Mouse (Mus musculus) heart, embryonic 10.5 days (tissue): Measurements from ENCODE around the gene Bbs2. TPM values are rescaled to one million over a fixed set of nuclear protein-coding genes. Genes with fewer than 3 reads are reported as not detected.

Experiments used
- DNase-seq: peaks from one replicate; pipeline ENCODE4 v3.0.0-alpha.2; 2017; ENCODE audit warnings: low spot score
- H3K27ac ChIP-seq: fragments of 300-500 bp; sonication (generic); 2 replicates; pipeline ENCODE4 v1.5.1; 2016; ENCODE audit warnings: mild to moderate bottlenecking
- H3K27me3 ChIP-seq: fragments of 300-500 bp; sonication (generic); 2 replicates; pipeline ENCODE4 v1.6.1; 2016; ENCODE audit warnings: mild to moderate bottlenecking; ENCODE audit not compliant: poor library complexity, insufficient read depth, severe bottlenecking
- H3K36me3 ChIP-seq: fragments of 300-500 bp; sonication (generic); 2 replicates; pipeline ENCODE4 v1.6.1; 2016; ENCODE audit warnings: mild to moderate bottlenecking, moderate library complexity
- H3K4me1 ChIP-seq: fragments of 300-500 bp; sonication (generic); 2 replicates; pipeline ENCODE4 v1.6.1; 2016; ENCODE audit warnings: mild to moderate bottlenecking
- H3K4me3 ChIP-seq: fragments of 300-500 bp; sonication (generic); 2 replicates; pipeline ENCODE4 v1.5.1; 2016; ENCODE audit warnings: mild to moderate bottlenecking, moderate library complexity
- H3K9me3 ChIP-seq: fragments of 300-500 bp; sonication (generic); 2 replicates; pipeline ENCODE4 v1.6.1; 2016; ENCODE audit warnings: mild to moderate bottlenecking, moderate library complexity
- WGBS: fragments of 180-500 bp; shearing (Covaris S2); methylation state at CpG from one replicate; pipeline ENCODE4 v1.1.7; 2016; 5-methylcytosine and 5-hydroxymethylcytosine counted together
- polyA plus RNA-seq: library from polyadenylated mRNA; unstranded; fragments of >200 nt; fragmentation: Nextera tagmentation; extraction: Ambion mirVana; gene quantifications from 2 replicates; pipeline ENCODE4 v1.2.1, GENCODE M21; 2016

The Bbs2 gene
- polyA plus RNA-seq, 1 experiment from 2014 or later = 7.8 TPM

- no peaks in the 10 kb centered on the region for H3K9me3 ChIP-seq
- 0 out of 2 replicates have a peak, but pooled peaks cover 5% of the 10 kb centered on the region for H3K27me3 ChIP-seq
- no peak for DNase-seq
- H3K4me3 ChIP-seq = no peak overlapping the region
- no peak overlapping the region for H3K27ac ChIP-seq
- H3K36me3 ChIP-seq = no peaks in the 10 kb centered on the region
- H3K4me1 ChIP-seq = peaks cover 5% of the 10 kb centered on the region
- WGBS = 79% methylated on average over 9 of the region's 9 CpGs
Observed at GRCm38 (mm10) chr8:94121625-94122024, 22.9 kb upstream of the Bbs2 start.

GRCm38 (mm10) chr8:94118776-94119430, 20.2 kb upstream of the Bbs2 start:
- no peak for DNase-seq
- Histone ChIP-seq H3K4me3 (no peak overlapping the region), H3K36me3 (no peaks in the 10 kb centered on the region), H3K9me3 (no peaks in the 10 kb centered on the region), H3K4me1 (peaks cover 5% of the 10 kb centered on the region), H3K27me3 (0 out of 2 replicates have a peak, but pooled peaks cover under 1% of the 10 kb centered on the region), H3K27ac (no peak overlapping the region)
- 13% methylated on average over 6 of the region's 6 CpGs for WGBS

DNA sequence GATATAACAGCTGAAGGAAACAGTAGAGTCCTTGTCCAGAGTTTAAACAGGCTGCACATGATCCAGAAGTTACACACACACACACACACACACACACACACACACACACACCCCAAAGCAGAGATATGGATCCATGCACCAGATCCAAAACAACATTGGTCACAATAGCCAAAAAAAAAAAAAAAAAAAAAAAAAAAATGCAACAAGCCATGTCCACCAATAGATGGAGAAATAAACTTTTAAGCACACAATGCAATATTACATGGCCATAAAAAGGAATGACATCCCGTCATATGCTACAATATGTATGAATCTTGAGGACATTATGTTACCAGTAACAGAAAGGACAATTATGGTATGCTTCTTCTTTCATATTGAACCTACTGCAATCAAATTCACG, 15.2 kb upstream of the Bbs2 start:
- Histone ChIP-seq H3K9me3 (no peaks in the 10 kb centered on the region), H3K4me3 (no peak overlapping the region), H3K27me3 (no peaks in the 10 kb centered on the region), H3K4me1 (peaks cover 19% of the 10 kb centered on the region), H3K27ac (no peak overlapping the region), H3K36me3 (no peaks in the 10 kb centered on the region)
- 75% methylated on average over 2 of the region's 2 CpGs for WGBS
- no peak for DNase-seq

- 24% methylated on average over 1 of the region's 1 CpGs for WGBS
- Histone ChIP-seq H3K27me3 (no peaks in the 10 kb centered on the region), H3K4me3 (no peak overlapping the region), H3K36me3 (no peaks in the 10 kb centered on the region), H3K4me1 (peaks cover 16% of the 10 kb centered on the region), H3K27ac (no peak overlapping the region), H3K9me3 (no peaks in the 10 kb centered on the region)
- DNase-seq = no peak
Observed at GRCm38 (mm10) chr8:94113435-94113834, 14.7 kb upstream of the Bbs2 start.

DNA sequence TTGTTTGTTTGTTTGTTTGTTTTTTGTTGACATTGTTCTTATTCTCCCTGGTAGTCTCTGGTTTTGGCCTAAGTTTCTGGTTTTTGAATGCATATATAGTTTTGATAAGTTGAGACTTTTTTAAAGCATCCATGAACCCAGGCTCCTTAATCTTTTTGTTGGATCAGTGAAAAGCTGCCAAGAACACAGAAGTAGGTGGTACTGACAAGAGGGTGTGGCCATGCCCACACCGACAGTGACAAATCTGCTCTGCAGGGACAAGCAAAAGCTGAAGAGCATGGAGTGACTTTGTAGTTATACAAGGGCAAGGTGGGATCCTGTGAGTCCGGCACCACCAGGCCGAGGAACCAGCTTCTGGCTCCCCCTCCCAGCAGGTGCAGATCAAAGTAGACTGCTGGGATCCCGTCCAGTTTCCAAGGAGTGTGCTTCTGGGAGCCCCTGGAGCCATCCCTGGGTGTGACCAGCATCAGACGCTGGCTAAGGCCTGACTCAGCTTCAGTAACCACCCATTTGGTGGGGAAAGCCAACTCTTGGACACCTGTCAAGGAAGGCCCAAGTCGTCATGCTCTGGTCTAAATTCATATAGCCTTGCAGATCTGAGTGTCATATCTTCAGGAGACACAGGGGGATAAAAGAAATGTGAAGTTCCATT, 11.9 kb upstream of the Bbs2 start:
- WGBS = 66% methylated on average over 6 of the region's 6 CpGs
- H3K4me3 ChIP-seq = no peak overlapping the region
- no peaks in the 10 kb centered on the region for H3K36me3 ChIP-seq
- no peaks in the 10 kb centered on the region for H3K9me3 ChIP-seq
- H3K27ac ChIP-seq = no peak overlapping the region
- peaks cover 16% of the 10 kb centered on the region for H3K4me1 ChIP-seq
- no peak for DNase-seq
- H3K27me3 ChIP-seq = no peaks in the 10 kb centered on the region

DNA sequence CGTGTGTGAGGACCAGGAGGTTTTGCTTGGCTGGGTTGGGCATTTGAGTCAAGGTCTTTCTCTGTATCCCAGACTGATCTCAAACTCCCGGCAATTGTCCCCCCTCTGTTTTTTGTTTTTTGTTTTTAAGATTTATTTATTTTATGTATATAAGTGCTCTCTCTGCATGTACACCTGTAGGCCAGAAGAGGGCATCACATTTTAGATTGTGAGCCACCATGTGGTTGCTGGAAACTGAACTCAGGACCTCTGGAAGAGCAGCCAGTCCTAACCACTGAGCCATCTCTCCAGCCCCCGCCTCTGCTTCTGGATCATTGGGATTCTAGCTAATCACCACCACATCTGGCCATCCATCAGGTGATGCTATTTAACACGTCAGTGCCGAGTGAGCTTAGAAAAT, 11.1 kb upstream of the Bbs2 start:
- Histone ChIP-seq H3K4me1 (peaks cover 16% of the 10 kb centered on the region), H3K9me3 (no peaks in the 10 kb centered on the region), H3K4me3 (no peak overlapping the region), H3K27me3 (no peaks in the 10 kb centered on the region), H3K27ac (no peak overlapping the region), H3K36me3 (no peaks in the 10 kb centered on the region)
- DNase-seq = no peak
- WGBS = 85% methylated on average over 5 of the region's 5 CpGs

GRCm38 (mm10) chr8:94109396-94109795, 10.7 kb upstream of the Bbs2 start:
- no peak for DNase-seq
- Histone ChIP-seq H3K27me3 (no peaks in the 10 kb centered on the region), H3K36me3 (no peaks in the 10 kb centered on the region), H3K4me1 (peaks cover 16% of the 10 kb centered on the region), H3K9me3 (no peaks in the 10 kb centered on the region), H3K4me3 (no peak overlapping the region), H3K27ac (no peak overlapping the region)
- WGBS = 70% methylated on average over 6 of the region's 6 CpGs

- WGBS = 61% methylated on average over 3 of the region's 3 CpGs
- Histone ChIP-seq H3K4me3 (no peak overlapping the region), H3K27me3 (no peaks in the 10 kb centered on the region), H3K9me3 (no peaks in the 10 kb centered on the region), H3K4me1 (peaks cover 7% of the 10 kb centered on the region; the same call in 1 of the 2 replicates), H3K36me3 (no peaks in the 10 kb centered on the region), H3K27ac (no peak overlapping the region)
- DNase-seq = no peak
Observed at GRCm38 (mm10) chr8:94107871-94108270, 9.1 kb upstream of the Bbs2 start.

DNA sequence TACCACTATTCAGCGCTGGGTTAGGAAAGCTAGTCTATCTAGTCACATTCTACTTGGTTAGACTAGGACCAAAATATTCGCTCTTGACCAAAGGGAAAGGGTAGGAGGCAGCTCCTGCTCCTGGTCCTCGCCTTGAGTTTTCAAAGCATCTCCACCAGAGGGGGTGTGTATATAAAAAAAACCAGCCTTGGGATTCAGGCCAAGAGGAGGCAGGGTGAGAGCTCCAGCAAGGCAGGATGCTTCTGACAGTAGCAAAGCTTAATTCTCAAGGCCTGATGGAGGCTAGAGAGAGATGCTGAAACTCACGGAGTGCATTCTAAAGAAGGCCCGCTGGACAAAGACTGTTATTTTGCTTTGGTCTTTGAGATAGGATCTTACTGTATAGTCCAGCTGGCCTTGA, 5.4 kb upstream of the Bbs2 start:
- H3K9me3 ChIP-seq = no peaks in the 10 kb centered on the region
- 51% methylated on average over 5 of the region's 5 CpGs for WGBS
- DNase-seq = no peak
- no peak overlapping the region for H3K27ac ChIP-seq
- no peaks in the 10 kb centered on the region for H3K4me1 ChIP-seq
- H3K27me3 ChIP-seq = peaks cover 12% of the 10 kb centered on the region; the same call in 1 of the 2 replicates
- no peak overlapping the region for H3K4me3 ChIP-seq
- H3K36me3 ChIP-seq = no peaks in the 10 kb centered on the region

DNA sequence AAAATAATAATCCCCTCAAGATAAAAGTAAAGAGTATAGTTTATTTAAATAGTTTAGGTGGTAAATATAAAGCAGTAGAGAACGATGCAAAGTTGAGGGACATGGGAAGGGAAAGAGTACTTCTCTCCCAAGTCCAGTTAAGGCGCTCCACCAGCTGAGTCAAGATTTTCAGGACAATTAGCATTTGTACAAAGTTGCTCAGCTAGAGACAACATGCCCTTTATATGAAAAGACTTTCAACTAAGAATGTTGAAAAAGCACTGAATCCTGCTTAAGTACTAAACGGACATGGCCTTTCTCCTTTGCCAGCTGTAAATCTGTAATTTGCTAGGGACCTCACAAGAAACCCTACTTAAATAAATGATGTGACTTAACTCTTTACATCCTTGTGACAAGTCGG, 268 bp upstream of the Bbs2 start:
- peaks cover 12% of the 10 kb centered on the region; the same call in 1 of the 2 replicates for H3K27me3 ChIP-seq
- peak overlapping the region; percentile 78 for H3K4me3 ChIP-seq
- no peak for DNase-seq
- H3K36me3 ChIP-seq = no peaks in the 10 kb centered on the region
- H3K4me1 ChIP-seq = peaks cover 12% of the 10 kb centered on the region
- peak overlapping the region; percentile 96 for H3K27ac ChIP-seq
- H3K9me3 ChIP-seq = no peaks in the 10 kb centered on the region
- WGBS = 58% methylated on average over 4 of the region's 4 CpGs

GRCm38 (mm10) chr8:94094281-94094680, 4.4 kb downstream of the Bbs2 start:
- no peak for DNase-seq
- Histone ChIP-seq H3K9me3 (no peaks in the 10 kb centered on the region), H3K4me3 (no peak overlapping the region), H3K27ac (no peak overlapping the region), H3K4me1 (peaks cover 12% of the 10 kb centered on the region), H3K27me3 (no peaks in the 10 kb centered on the region), H3K36me3 (no peaks in the 10 kb centered on the region)
- 78% methylated on average over 6 of the region's 6 CpGs for WGBS

GRCm38 (mm10) chr8:94092848-94093247, 5.9 kb downstream of the Bbs2 start:
- peaks cover 6% of the 10 kb centered on the region; the same call in 1 of the 2 replicates for H3K4me1 ChIP-seq
- no peak for DNase-seq
- H3K4me3 ChIP-seq = no peak overlapping the region
- H3K27ac ChIP-seq = no peak overlapping the region
- no peaks in the 10 kb centered on the region for H3K36me3 ChIP-seq
- H3K9me3 ChIP-seq = no peaks in the 10 kb centered on the region
- H3K27me3 ChIP-seq = no peaks in the 10 kb centered on the region
- 78% methylated on average over 9 of the region's 9 CpGs for whole genome bisulfite sequencing

- H3K36me3 ChIP-seq = 0 out of 2 replicates have a peak, but pooled peaks cover 2% of the 10 kb centered on the region
- no peaks in the 10 kb centered on the region for H3K9me3 ChIP-seq
- H3K27me3 ChIP-seq = no peaks in the 10 kb centered on the region
- no peak overlapping the region for H3K27ac ChIP-seq
- no peak for DNase-seq
- H3K4me3 ChIP-seq = no peak overlapping the region
- no peaks in the 10 kb centered on the region for H3K4me1 ChIP-seq
- WGBS = 66% methylated on average over 6 of the region's 6 CpGs
Observed at GRCm38 (mm10) chr8:94089715-94090114, 9.0 kb downstream of the Bbs2 start.
